Mouse (Mus musculus) cerebellum, adult 18-20 months (tissue): ENCODE data around the gene Cacna1e.

Source experiments
- DNase-seq, 2 experiments: peaks; one replicate each; pipeline ENCODE4 v3.0.0; 2021

Cacna1e gene

GRCm38 (mm10) chr1:154491071-154491470 is 393.2 kb downstream of the Cacna1e start:
- no peak for DNase-seq

- DNase-seq: no peak
Measured at GRCm38 (mm10) chr1:154476671-154477070, 407.6 kb downstream of the Cacna1e start.

GRCm38 (mm10) chr1:154475706-154476105 is 408.6 kb downstream of the Cacna1e start:
- no peak for DNase-seq

- no peak for DNase-seq
Measured at GRCm38 (mm10) chr1:154474156-154474555, 410.1 kb downstream of the Cacna1e start.

- DNase-seq: no peak
Measured at GRCm38 (mm10) chr1:154467265-154467664, 417.0 kb downstream of the Cacna1e start.

GRCm38 (mm10) chr1:154461521-154461920 is 422.8 kb downstream of the Cacna1e start:
- DNase-seq: peak; percentile 42 to 55

- no peak for DNase-seq
Measured at GRCm38 (mm10) chr1:154460067-154460466, 424.2 kb downstream of the Cacna1e start.

GRCm38 (mm10) chr1:154458601-154459000 is 425.7 kb downstream of the Cacna1e start:
- DNase-seq: no peak

- DNase-seq: no peak
Measured at GRCm38 (mm10) chr1:154450799-154451198, 433.5 kb downstream of the Cacna1e start.

GRCm38 (mm10) chr1:154446456-154446855 is 437.8 kb downstream of the Cacna1e start:
- DNase-seq: no peak

- DNase-seq: no peak
Measured at GRCm38 (mm10) chr1:154433520-154433919, 450.8 kb downstream of the Cacna1e start.

- DNase-seq: no peak
Measured at GRCm38 (mm10) chr1:154433112-154433511, 451.2 kb downstream of the Cacna1e start.

- DNase-seq: no peak
Measured at GRCm38 (mm10) chr1:154428276-154428675, 456.0 kb downstream of the Cacna1e start.

GRCm38 (mm10) chr1:154418278-154418677 is 466.0 kb downstream of the Cacna1e start:
- peak; percentile 66 to 69 for DNase-seq

- no peak for DNase-seq
Measured at GRCm38 (mm10) chr1:154416384-154417155, 467.7 kb downstream of the Cacna1e start.

GRCm38 (mm10) chr1:154415826-154416225 is 468.5 kb downstream of the Cacna1e start:
- no peak for DNase-seq

- DNase-seq: no peak
Measured at GRCm38 (mm10) chr1:154413138-154413537, 471.2 kb downstream of the Cacna1e start.

GRCm38 (mm10) chr1:154409051-154409450 is 475.2 kb downstream of the Cacna1e start:
- no peak for DNase-seq

GRCm38 (mm10) chr1:154391979-154392378 is 492.3 kb downstream of the Cacna1e start:
- DNase-seq: no peak
